Mouse (Mus musculus): ENCODE measurements around the gene Lrp8. TPM values are rescaled to one million over a fixed set of nuclear protein-coding genes. Genes with fewer than 3 reads are reported as not detected.

The Lrp8 gene
- total RNA-seq, 2 experiments from 2014 or later, result 4.9 to 7.4 TPM

DNA sequence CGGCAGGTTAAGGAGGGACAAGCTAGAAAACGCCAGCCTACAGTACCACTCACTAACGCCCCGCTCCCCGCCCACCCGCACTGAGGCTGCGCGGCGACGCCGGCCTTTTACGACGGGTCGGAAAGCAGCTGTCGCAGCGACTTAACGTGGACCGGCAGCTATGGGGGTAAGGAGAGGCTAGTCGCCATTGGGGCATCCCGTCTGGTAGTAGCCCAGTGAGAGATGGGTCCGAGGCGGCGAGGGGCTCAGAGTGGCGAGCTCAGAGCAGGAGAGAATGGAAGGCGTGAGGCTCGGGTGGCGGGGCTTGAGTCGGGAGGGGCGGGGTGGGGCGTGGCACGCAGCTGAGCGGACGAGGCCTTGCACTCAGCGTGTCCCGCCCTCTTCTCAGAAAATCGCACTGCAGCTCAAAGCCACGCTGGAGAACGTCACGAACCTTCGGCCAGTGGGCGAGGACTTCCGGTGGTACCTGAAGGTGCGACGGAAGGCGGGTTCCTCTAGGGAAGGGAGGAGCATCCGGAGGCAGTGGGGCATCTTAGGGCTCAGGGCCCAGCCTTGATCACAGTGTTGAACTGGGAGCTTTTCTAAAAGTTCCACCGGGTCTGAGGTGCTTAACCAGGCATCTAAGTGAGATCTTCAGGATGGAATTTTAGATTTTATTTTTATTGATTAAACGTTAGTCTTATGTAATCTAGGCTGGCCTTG lies 87.8 kb downstream of the Lrp8 start, which contains the start of gene 0610037L13Rik:
TSS of gene 0610037L13Rik (plus strand) at position 83 of the 702 bp plus-strand sequence.
- ATAC-seq (replicated peaks; ENCODE audit: low FRiP score, low TSS enrichment, poor library complexity, severe bottlenecking), result peak; percentile 96

DNA sequence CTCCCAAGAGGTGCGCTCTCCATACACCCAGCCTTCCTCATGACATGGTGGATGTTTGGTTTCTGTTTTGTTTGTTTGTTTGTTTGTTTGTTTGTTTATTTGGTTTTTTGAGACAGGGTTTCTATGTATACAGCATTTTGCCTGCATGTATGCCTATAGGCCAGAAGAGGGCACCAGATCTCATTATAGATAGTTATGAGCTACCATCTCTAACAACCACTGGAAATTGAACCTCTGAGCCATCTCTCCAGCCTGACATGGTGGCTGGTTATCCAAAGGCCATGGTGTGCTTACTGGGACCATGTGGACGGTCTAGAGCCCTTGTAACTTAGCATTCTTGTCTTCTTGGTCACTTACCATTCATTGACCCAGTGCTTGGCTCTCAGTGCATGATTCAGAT lies 90.6 kb downstream of the Lrp8 start:
- no peak for ATAC-seq (replicated peaks; ENCODE audit: low FRiP score, low TSS enrichment, poor library complexity, severe bottlenecking)

DNA sequence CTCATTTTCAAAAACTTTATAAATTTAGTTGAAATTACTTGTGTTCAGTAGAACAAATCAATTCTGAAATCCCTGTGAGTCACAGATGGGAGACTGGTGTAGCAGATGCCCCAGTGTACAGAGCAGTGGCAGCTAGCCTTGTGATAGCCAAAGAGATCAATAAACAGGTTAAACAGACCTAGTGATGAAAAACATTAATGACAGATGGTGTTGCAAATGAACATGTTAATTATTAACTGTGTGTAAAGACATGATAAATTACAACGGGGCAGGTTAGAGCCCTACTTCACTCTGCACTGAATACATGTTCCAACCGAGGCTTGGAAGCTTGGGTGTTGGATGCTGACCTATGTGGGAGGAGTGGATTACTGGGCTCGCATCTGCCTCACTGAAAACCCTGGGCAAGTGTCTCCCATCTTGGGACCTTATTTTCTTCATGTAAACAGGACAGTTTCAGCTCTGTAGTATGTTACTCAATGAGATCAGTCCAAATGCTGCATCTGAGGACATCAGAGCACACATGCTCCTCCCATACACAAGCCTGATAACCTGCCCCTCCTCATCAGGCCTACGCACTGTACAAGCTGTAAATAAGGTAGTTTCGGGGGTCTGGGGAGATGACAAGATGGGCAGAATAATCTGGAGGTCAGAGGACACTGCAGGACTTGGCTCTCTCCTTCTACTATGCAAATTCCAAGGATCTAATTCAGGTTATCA lies 97.3 kb downstream of the Lrp8 start:
- ATAC-seq (replicated peaks; ENCODE audit: low FRiP score, low TSS enrichment, poor library complexity, severe bottlenecking), result no peak

DNA sequence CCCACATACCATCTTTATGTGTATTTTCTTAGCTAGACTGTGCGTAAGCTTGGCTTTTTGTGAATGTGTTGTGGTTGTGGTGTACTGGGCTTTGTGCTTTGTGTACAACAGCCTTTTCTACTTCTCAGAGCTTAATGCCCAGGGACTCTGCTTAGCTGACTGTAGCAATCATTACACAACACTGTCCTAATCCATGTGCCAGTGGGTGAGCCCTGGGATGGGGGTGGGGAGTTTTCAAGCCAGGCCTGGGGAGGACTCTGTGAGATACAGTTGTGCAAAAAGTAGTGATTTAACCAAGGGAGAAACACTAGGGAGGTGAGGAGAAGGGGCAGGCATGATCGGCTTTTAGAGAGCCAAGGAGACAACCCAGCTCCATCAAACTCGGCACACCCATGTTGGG lies 98.1 kb downstream of the Lrp8 start:
- ATAC-seq (replicated peaks; ENCODE audit: low FRiP score, low TSS enrichment, poor library complexity, severe bottlenecking), result no peak

DNA sequence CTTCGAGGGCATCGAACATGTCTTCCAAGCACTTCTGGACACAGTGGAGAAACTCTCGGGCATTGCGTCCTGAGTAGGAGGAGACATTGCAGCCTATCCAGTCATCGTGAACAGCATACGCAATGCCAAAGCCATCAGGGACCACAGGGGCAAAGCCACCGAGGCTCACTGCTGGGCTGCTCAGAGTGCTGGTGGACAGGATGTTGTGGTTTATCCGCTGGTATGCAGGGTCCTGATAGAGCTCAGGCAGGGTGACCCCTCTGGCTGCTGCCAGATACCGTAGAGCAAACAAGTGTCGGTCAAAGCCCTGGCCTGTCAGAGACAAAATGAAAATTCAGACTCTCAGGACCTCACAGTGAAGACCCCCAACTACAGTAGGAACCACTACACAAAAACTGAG lies 102.2 kb downstream of the Lrp8 start:
- no peak for ATAC-seq (replicated peaks; ENCODE audit: low FRiP score, low TSS enrichment, poor library complexity, severe bottlenecking)

DNA sequence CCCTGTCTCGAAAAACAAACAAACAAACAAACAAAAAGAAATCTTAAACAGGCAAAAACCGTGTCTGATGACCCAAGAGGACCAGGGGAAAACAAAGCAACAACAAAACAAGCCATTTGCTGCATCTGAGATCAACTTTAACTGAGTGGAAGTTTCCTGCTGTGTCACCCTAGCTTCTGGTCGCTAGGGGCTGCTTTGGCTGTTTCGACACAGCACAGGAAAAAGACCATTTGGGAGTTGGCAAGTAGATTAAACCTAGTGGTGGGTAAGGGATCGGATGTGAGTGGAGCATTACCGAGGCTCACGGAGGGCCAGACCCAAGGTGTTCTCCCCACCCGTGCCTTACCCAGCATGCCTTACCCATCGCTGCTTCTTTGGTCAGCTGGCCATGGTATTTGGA lies 104.5 kb downstream of the Lrp8 start:
- no peak for ATAC-seq (replicated peaks; ENCODE audit: low FRiP score, low TSS enrichment, poor library complexity, severe bottlenecking)

DNA sequence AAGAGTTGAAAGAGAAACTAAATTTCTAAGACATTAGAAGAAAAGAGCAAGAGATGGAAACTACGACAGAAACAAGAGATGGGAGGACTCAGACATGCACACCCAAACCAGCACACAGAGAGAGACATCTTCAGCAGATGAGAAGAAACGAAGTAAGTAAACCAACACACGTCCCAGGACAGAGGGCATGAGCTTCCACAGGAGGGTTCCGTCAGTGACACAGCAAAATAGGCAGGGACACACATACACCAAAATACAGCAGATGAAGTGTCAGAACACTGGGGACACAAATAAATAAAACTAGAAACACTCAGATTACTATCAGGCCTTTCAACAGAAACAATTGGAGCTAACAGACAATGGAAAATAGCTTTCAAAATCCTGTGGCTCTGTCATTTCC lies 108.0 kb downstream of the Lrp8 start:
- no peak for ATAC-seq (replicated peaks; ENCODE audit: low FRiP score, low TSS enrichment, poor library complexity, severe bottlenecking)

DNA sequence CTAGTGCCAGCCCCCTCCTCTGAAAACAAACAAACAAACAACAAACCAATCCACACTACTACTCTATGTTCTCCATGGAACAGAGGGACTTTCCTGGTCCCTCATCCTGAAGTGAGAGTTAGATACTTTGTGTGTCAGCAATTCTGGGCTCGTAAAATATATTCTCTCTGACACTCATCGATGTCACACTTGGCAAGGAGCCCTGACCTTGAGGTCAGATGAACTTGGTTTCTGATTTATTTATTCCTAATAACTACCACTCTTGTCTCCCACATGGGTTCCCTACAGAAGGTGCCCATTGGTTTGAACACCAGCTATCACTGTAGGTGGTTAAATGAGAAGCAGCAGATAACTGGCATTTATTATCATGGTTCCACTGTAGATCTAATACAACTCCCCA lies 118.3 kb downstream of the Lrp8 start:
- ATAC-seq (replicated peaks; ENCODE audit: low FRiP score, low TSS enrichment, poor library complexity, severe bottlenecking), result no peak

DNA sequence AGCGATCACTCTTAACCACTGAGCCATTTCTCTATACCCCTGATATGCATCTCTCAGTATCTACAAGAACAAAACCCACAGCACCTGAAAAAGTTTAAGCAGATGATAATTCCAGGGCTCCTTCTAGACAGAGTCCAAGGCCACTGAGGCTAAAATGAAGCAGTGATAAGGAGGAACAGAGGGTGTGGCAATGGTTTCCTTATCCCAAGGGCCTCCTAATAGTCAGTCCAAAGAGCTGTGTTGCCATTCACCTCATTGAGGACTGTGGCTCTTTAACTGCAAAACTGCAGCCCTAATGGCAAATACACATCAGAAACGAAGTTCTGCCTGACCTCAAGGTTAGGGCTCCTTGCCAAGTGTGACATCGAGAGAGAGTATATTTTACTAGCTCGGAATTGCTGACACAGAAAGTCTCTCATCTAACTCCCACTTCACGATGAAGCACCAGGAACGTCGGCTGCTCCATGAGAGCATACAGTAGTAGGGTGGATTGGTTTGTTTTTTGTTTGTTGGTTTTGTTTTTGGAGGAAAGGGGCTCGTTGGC lies 119.2 kb downstream of the Lrp8 start:
- peak; percentile 28; the same call in 1 of the 2 replicates for ATAC-seq (replicated peaks; ENCODE audit: low FRiP score, low TSS enrichment, poor library complexity, severe bottlenecking)

DNA sequence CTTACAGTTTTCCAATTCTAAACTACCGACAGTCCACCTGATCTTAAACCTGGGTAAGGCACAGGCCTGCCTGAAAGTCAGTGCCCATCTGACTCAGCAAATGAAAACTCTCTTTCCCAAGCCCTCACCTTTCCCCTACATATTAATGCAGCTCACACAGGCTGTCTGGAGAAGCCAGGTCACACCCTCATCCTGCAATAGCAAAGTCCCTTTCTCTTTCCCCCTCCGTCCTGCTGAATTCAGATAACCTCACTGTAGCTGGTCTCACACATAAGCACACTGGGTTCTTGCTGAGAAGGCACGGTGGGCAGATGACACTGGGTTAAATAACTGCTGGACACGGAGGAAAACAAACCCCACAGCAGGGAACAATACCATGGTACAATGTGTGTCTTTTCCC lies 119.9 kb downstream of the Lrp8 start:
- ATAC-seq (replicated peaks; ENCODE audit: low FRiP score, low TSS enrichment, poor library complexity, severe bottlenecking), result 0 out of 2 replicates have a peak, but pooled peaks have one; percentile 6

DNA sequence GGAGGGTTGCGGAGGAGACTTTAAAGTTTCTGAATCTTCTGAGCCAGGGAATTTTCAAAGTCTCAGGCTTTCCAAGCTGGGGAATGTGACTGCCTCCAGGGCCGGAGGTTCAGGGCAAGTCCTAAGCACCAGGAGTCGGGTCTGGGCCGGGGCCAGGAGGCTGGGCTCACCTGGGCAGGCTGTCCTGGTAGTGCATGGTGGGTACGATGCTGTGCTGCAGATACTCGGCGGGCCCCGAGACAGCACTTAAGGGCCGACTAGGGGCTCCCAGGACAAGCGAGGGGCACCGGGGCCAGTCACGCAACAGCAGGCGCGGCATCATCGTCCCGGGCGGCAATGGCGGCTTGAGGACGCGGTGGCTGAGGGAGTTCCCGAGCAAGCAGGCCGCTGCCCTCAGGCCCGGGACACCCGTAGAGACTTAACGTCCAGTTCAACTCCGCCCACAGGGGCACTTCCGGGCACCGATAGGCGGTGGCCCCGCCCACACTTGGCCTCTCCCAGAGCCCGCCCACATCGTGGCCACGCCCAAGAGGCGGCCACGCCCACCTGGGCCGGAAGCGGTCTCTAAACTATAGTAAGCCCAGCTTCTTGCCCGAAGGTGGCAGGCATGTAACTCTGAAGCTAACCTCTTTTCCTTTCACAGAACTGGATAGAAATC lies 121.2 kb downstream of the Lrp8 start, which contains the start of gene Cpt2:
TSS of gene Cpt2 (minus strand) at position 466 of the 658 bp plus-strand sequence.
- ATAC-seq (replicated peaks; ENCODE audit: low FRiP score, low TSS enrichment, poor library complexity, severe bottlenecking), result peak; percentile 92

DNA sequence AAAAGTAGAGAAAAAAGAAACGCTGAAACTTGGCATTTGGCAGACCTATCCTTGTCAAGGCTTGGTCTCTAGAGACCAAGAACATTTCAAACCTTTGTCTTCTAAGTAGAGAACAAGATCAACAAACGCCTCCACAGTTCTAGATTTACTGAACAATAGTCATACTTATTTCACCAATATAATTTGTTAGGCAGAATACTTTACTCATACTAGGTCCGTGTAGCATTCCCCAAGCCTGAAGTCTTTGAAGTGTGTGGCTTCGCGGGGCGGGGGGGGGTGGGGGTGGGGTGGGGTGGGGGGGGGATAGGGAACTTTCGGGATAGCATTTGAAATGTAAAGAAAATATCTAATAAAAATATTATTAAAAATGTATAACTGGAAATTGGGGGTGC lies 121.7 kb downstream of the Lrp8 start:
- no peak for ATAC-seq (replicated peaks; ENCODE audit: low FRiP score, low TSS enrichment, poor library complexity, severe bottlenecking)

Other genes with a start within 250 kb of the Lrp8 start
- gene Dmrtb1, start 118.0 kb upstream of the Lrp8 start, total RNA-seq (2014; fragmentation: Nextera tagmentation), result not detected in 2 replicates
- gene Dmrtb1, start 118.0 kb upstream of the Lrp8 start, total RNA-seq (2017), result not detected in 2 replicates
- 256 and 308 TPM in 2 replicates for gene Magoh, start 77.5 kb downstream of the Lrp8 start, total RNA-seq (2014; fragmentation: Nextera tagmentation)
- gene Magoh, start 77.5 kb downstream of the Lrp8 start, total RNA-seq (2017), result 300 and 428 TPM in 2 replicates
- 51.1 and 53.5 TPM in 2 replicates for gene 0610037L13Rik, start 87.6 kb downstream of the Lrp8 start, total RNA-seq (2014; fragmentation: Nextera tagmentation)
- 49.8 and 60.8 TPM in 2 replicates for gene 0610037L13Rik, start 87.6 kb downstream of the Lrp8 start, total RNA-seq (2017)
- 48.6 and 51.8 TPM in 2 replicates for gene Cpt2, start 121.3 kb downstream of the Lrp8 start, total RNA-seq (2014; fragmentation: Nextera tagmentation)
- gene Cpt2, start 121.3 kb downstream of the Lrp8 start, total RNA-seq (2017), result 25.6 and 44.4 TPM in 2 replicates
- not detected in 2 replicates for gene Slc1a7, start 166.1 kb downstream of the Lrp8 start, total RNA-seq (2014; fragmentation: Nextera tagmentation)
- not detected in 2 replicates for gene Slc1a7, start 166.1 kb downstream of the Lrp8 start, total RNA-seq (2017)